Mouse (Mus musculus) liver, embryonic 14.5 days (tissue): ENCODE results near the gene Simc1.

Source experiments
- CTCF ChIP-seq: IDR thresholded peaks from 2 replicates; pipeline ENCODE4 v1.5.1; 2016; ENCODE audit warnings: antibody characterized with exemption, low read depth, control low read depth
- EP300 ChIP-seq: IDR thresholded peaks from 2 replicates; pipeline ENCODE4 v1.6.1; 2016; ENCODE audit warnings: antibody characterized with exemption, low read depth

DNA sequence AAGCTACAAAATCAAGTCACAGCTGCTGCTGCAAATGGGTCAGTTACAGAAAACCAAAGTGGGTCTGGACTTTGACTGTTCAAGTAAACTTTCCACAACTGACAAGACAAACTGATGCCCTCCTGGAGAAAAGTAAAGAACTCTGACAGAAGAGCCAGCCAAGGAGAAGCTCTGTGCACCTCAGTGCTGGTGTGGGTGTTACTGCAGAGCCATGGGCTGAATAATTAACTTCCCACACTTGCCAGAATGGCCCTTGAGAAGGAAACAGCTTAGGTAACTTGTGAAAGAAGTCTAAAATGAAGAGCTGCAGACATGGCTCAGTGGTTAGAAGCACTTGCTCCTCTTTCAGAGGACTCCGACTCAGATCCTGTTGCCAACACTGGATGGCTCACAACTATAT lies 54.1 kb downstream of the Simc1 start:
- TF ChIP-seq CTCF (no peak), EP300 (no peak)
